Mouse (Mus musculus) CD8-positive naive resting alpha-beta T cell, adult 2 months (primary cell): ENCODE measurements around the gene Olfr448.
A peak's percentile ranks its signal among the peaks of the same experiment; 100 is the strongest.

Experiments
- DNase-seq, 2 experiments: peaks; one replicate each; pipeline ENCODE4 v3.0.0; 2022; ENCODE audit warnings: low read depth in 2 of 2, low spot score in 2 of 2

Gene Olfr448

GRCm38 (mm10) chr6:42890141-42890540 lies at the start of gene Olfr448:
Gene Olfr448 (plus strand): TSS chr6:42890441.
- no peak for DNase-seq

- DNase-seq, result peak in 1 of 2 experiments; percentile 2
These were observed 29.9 kb upstream of the Olfr448 start for GRCm38 (mm10) chr6:42860222-42860819.

- DNase-seq, result no peak
These were observed 20.5 kb upstream of the Olfr448 start for GRCm38 (mm10) chr6:42869695-42870094.

- DNase-seq, result no peak
These were observed 13.9 kb upstream of the Olfr448 start for GRCm38 (mm10) chr6:42876323-42876722.

GRCm38 (mm10) chr6:42900345-42900744 lies 10.1 kb downstream of the Olfr448 start:
- DNase-seq, result no peak

GRCm38 (mm10) chr6:42908578-42908977 lies 18.3 kb downstream of the Olfr448 start, which contains the start of gene Olfr447:
Gene Olfr447 (plus strand): TSS chr6:42908878.
- DNase-seq, result no peak

GRCm38 (mm10) chr6:42921077-42921476 lies 30.8 kb downstream of the Olfr448 start, which contains the start of gene Olfr446:
Gene Olfr446 (plus strand): TSS chr6:42921377.
- DNase-seq, result no peak
